Mouse (Mus musculus) testis, adult 2 months (tissue): ENCODE data around the gene Hist1h2bh.
"Not testable (repeated sequence)": the region's sequence is repeated elsewhere in the genome, so short reads cannot be mapped to it uniquely, and the experiment has no call there.

Experiments
- CTCF ChIP-seq: fragments of 200-500 bp; IDR thresholded peaks from 2 replicates; pipeline ENCODE4 v1.5.1; 2012; ENCODE audit warnings: low read depth, mild to moderate bottlenecking, inconsistent platforms, low read length, moderate library complexity; ENCODE audit not compliant: control insufficient read depth, insufficient read depth, insufficient replicate concordance
- POLR2A ChIP-seq: fragments of 200-500 bp; IDR thresholded peaks from 2 replicates; pipeline ENCODE4 v1.6.1; 2012; ENCODE audit warnings: low read depth, mild to moderate bottlenecking, inconsistent platforms, low read length, moderate library complexity; ENCODE audit not compliant: control insufficient read depth

- TF ChIP-seq CTCF, POLR2A: not testable (repeated sequence)
Measured at GRCm38 (mm10) chr13:23539821-23540220, 3.4 kb downstream of the Hist1h2bh start.
